ENCODE assay signal across 20 mouse cellular contexts in the genomic region with DNA sequence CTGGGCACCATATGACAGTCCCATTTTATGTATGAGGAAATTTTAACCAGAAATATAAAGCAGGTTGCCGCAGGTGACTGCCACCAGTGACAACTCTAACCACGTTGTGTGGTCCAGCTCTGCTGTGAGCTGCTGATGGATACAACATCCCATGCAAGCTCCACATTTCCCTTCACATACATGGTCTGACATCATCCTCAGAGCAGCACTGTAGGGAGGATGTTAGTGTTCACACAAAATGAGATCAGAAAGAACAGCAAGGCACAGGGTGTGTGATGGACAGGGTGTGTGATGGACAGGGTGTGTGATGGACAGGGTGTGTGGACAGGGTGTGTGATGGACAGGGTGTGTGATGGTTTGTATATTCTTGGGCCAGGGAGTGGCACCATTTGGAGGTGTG. TPM values are rescaled to one million over a fixed set of nuclear protein-coding genes. Genes with fewer than 3 reads are reported as not detected.
A peak's percentile ranks its signal among the peaks of the same experiment; 100 is the strongest.
DNase-seq lines count a peak whose midpoint lies in the region; ATAC-seq and TF ChIP-seq lines count a peak whose summit lies in the region.
"Had no signal": no experiment of that assay in that cellular context is flagged by ENCODE, and none has a peak within 500 bp of the region (broad histone marks: within the 10 kb centered on the region; RNA-seq: fewer than 3 reads in every experiment).

No protein-coding gene starts in this region.

- H3K36me3 ChIP-seq in limb, embryonic 11.5 days (ENCODE audit: control insufficient read depth, insufficient read depth, low read length) = no peaks in the 10 kb centered on the region
- no peaks in the 10 kb centered on the region for H3K36me3 ChIP-seq in limb, embryonic 10.5 days
- H3K36me3 ChIP-seq in stomach, embryonic 16.5 days (ENCODE audit: control insufficient read depth, insufficient read depth, low read length) = no peaks in the 10 kb centered on the region
- H3K36me3 ChIP-seq in forebrain, embryonic 12.5 days (replicated peaks) = no peaks in the 10 kb centered on the region
- H3K36me3 ChIP-seq: embryonic facial prominence, embryonic 10.5 days; embryonic facial prominence, embryonic 13.5 days; heart, embryonic 12.5 days; heart, embryonic 15.5 days; hindbrain, embryonic 10.5 days; hindbrain, embryonic 13.5 days; intestine, embryonic 15.5 days had no signal

- peak; percentile 44; the same call in 1 of the 2 replicates for ATAC-seq in limb, embryonic 11.5 days (ENCODE audit: insufficient number of reproducible peaks, low FRiP score, low TSS enrichment, low read depth)
- ATAC-seq in stomach, embryonic 16.5 days (ENCODE audit: insufficient read depth, low FRiP score) = peak; percentile 23; the same call in 1 of the 2 replicates
- ATAC-seq in monocyte, adult 5-6 weeks (replicated peaks; ENCODE audit: insufficient number of reproducible peaks, low FRiP score, low TSS enrichment, poor library complexity, severe bottlenecking) = no peak
- ATAC-seq in forebrain, embryonic 12.5 days (ENCODE audit: low FRiP score) = no peak
- ATAC-seq: forebrain, embryonic 13.5 days; intestine, embryonic 15.5 days had no signal

- H3K27ac ChIP-seq in limb, embryonic 11.5 days (replicated peaks; ENCODE audit: low read depth, low read length) = no peak overlapping the region
- no peak overlapping the region for H3K27ac ChIP-seq in limb, embryonic 10.5 days
- H3K27ac ChIP-seq in bone marrow macrophage, adult 2 months (ENCODE audit: insufficient read depth, low read depth, low read length) = peak overlapping the region; percentile 92
- H3K27ac ChIP-seq in stomach, embryonic 16.5 days (ENCODE audit: low read length) = no peak overlapping the region
- H3K27ac ChIP-seq in forebrain, embryonic 12.5 days = no peak overlapping the region
- H3K27ac ChIP-seq: embryonic facial prominence, embryonic 10.5 days; embryonic facial prominence, embryonic 13.5 days; forebrain, embryonic 13.5 days; hindbrain, embryonic 10.5 days; hindbrain, embryonic 13.5 days; intestine, embryonic 15.5 days had no signal

- H3K9ac ChIP-seq in limb, embryonic 11.5 days (ENCODE audit: low read length) = no peak overlapping the region
- H3K9ac ChIP-seq in stomach, embryonic 16.5 days (ENCODE audit: low read length) = no peak overlapping the region
- H3K9ac ChIP-seq in forebrain, embryonic 12.5 days = no peak overlapping the region
- H3K9ac ChIP-seq: embryonic facial prominence, embryonic 13.5 days; forebrain, embryonic 13.5 days; forebrain, postnatal 0 days; heart, embryonic 12.5 days; heart, embryonic 15.5 days; hindbrain, embryonic 13.5 days; intestine, embryonic 15.5 days had no signal

- no peak for DNase-seq in limb, embryonic 11.5 days (ENCODE audit: low spot score)
- no peak for DNase-seq in limb, embryonic 10.5 days (ENCODE audit: low spot score)
- DNase-seq in urinary bladder, postnatal 14 days (ENCODE audit: low spot score) = no peak
- DNase-seq: embryo, embryonic 11 days had no signal

- 84% methylated on average over 2 of the region's 2 CpGs for WGBS in limb, embryonic 11.5 days
- WGBS in limb, embryonic 10.5 days = 89% methylated on average over 2 of the region's 2 CpGs
- 83% methylated on average over 2 of the region's 2 CpGs for WGBS in stomach, embryonic 16.5 days
- 80% methylated on average over 2 of the region's 2 CpGs for WGBS in forebrain, embryonic 12.5 days

- no peak for TF ChIP-seq CTCF in bone marrow macrophage, adult 2 months (IDR thresholded peaks at IDR 0.05; ENCODE audit: low read depth, low read length)

- no peaks in the 10 kb centered on the region for H3K9me3 ChIP-seq in limb, embryonic 11.5 days (ENCODE audit: control insufficient read depth, low read length)
- H3K9me3 ChIP-seq in limb, embryonic 10.5 days (replicated peaks) = no peaks in the 10 kb centered on the region
- no peaks in the 10 kb centered on the region for H3K9me3 ChIP-seq in stomach, embryonic 16.5 days (replicated peaks; ENCODE audit: control insufficient read depth, low read length)
- no peaks in the 10 kb centered on the region for H3K9me3 ChIP-seq in forebrain, embryonic 12.5 days
- H3K9me3 ChIP-seq: embryonic facial prominence, embryonic 10.5 days; embryonic facial prominence, embryonic 13.5 days; forebrain, embryonic 13.5 days; heart, embryonic 12.5 days; heart, embryonic 15.5 days; hindbrain, embryonic 10.5 days; hindbrain, embryonic 13.5 days; intestine, embryonic 15.5 days had no signal

- no peaks in the 10 kb centered on the region for H3K27me3 ChIP-seq in limb, embryonic 11.5 days (ENCODE audit: control insufficient read depth, insufficient read depth, low read length)
- H3K27me3 ChIP-seq in limb, embryonic 10.5 days (ENCODE audit: low read depth, poor library complexity, severe bottlenecking) = no peaks in the 10 kb centered on the region
- H3K27me3 ChIP-seq in stomach, embryonic 16.5 days (ENCODE audit: control insufficient read depth, insufficient read depth, low read length) = no peaks in the 10 kb centered on the region
- no peaks in the 10 kb centered on the region for H3K27me3 ChIP-seq in forebrain, embryonic 12.5 days
- H3K27me3 ChIP-seq: embryonic facial prominence, embryonic 13.5 days; forebrain, embryonic 13.5 days; heart, embryonic 12.5 days; heart, embryonic 15.5 days; hindbrain, embryonic 13.5 days; intestine, embryonic 15.5 days; Patski had no signal

- no peak overlapping the region for H3K4me3 ChIP-seq in limb, embryonic 11.5 days (ENCODE audit: low read depth, low read length)
- no peak overlapping the region for H3K4me3 ChIP-seq in limb, embryonic 10.5 days
- H3K4me3 ChIP-seq in bone marrow macrophage, adult 2 months (ENCODE audit: insufficient read depth, low read length) = no peak overlapping the region
- H3K4me3 ChIP-seq in stomach, embryonic 16.5 days (replicated peaks; ENCODE audit: low read length) = no peak overlapping the region
- no peak overlapping the region for H3K4me3 ChIP-seq in forebrain, embryonic 12.5 days (replicated peaks)
- H3K4me3 ChIP-seq: embryonic facial prominence, embryonic 10.5 days; embryonic facial prominence, embryonic 13.5 days; erythroblast, embryonic 14.5 days; forebrain, embryonic 13.5 days; gastrocnemius, adult 2 months; heart, embryonic 12.5 days; heart, embryonic 15.5 days; hindbrain, embryonic 10.5 days; hindbrain, embryonic 13.5 days; intestine, embryonic 15.5 days had no signal

- no peak overlapping the region for H3K4me2 ChIP-seq in limb, embryonic 11.5 days (ENCODE audit: low read depth, severe bottlenecking)
- no peak overlapping the region for H3K4me2 ChIP-seq in stomach, embryonic 16.5 days (ENCODE audit: low read depth, low read length)
- no peak overlapping the region for H3K4me2 ChIP-seq in forebrain, embryonic 12.5 days
- H3K4me2 ChIP-seq: embryonic facial prominence, embryonic 13.5 days; forebrain, embryonic 13.5 days; heart, embryonic 12.5 days; heart, embryonic 15.5 days; hindbrain, embryonic 13.5 days; intestine, embryonic 15.5 days had no signal

- H3K4me1 ChIP-seq in limb, embryonic 11.5 days (ENCODE audit: control insufficient read depth, insufficient read depth, low read length) = no peaks in the 10 kb centered on the region
- H3K4me1 ChIP-seq in limb, embryonic 10.5 days = peaks cover 5% of the 10 kb centered on the region; the same call in 1 of the 2 replicates
- H3K4me1 ChIP-seq in bone marrow macrophage, adult 2 months (ENCODE audit: control insufficient read depth, insufficient read depth, low read length) = peaks cover 40% of the 10 kb centered on the region
- no peaks in the 10 kb centered on the region for H3K4me1 ChIP-seq in stomach, embryonic 16.5 days (ENCODE audit: control insufficient read depth, insufficient read depth, low read length)
- H3K4me1 ChIP-seq in forebrain, embryonic 12.5 days = no peaks in the 10 kb centered on the region
- H3K4me1 ChIP-seq: forebrain, embryonic 13.5 days; hindbrain, embryonic 10.5 days; hindbrain, embryonic 13.5 days had no signal

- no peak for TF ChIP-seq POLR2A in bone marrow macrophage, adult 2 months (IDR thresholded peaks at IDR 0.05; ENCODE audit: borderline replicate concordance, low read depth, low read length)

RNA-seq across cellular contexts. Expression of a gene that starts 24.9 kb away (rescaled TPM):
- polyA plus RNA-seq in limb, embryonic 11.5 days (2014; fragmentation: Nextera tagmentation; extraction: Ambion mirVana) = 60.1 and 65.9 TPM in 2 replicates
- polyA plus RNA-seq in limb, embryonic 10.5 days (2016; fragmentation: Nextera tagmentation; extraction: Ambion mirVana) = 50.3 and 53.7 TPM in 2 replicates
- polyA plus RNA-seq in bone marrow macrophage, adult 2 months (2012; ENCODE audit: insufficient read depth, insufficient read length, missing spikeins) = 43.9 and 46.5 TPM in 2 replicates
- polyA plus RNA-seq in stomach, embryonic 16.5 days (2015; fragmentation: Nextera tagmentation; extraction: Ambion mirVana) = 86.0 and 91.3 TPM in 2 replicates
- 1.9 to 4.4 TPM (median 2.5 TPM) in 3 replicates for total RNA-seq in monocyte, adult 5-6 weeks (2017)
- 50.9 and 61.3 TPM in 2 replicates for polyA plus RNA-seq in forebrain, embryonic 12.5 days (2016; fragmentation: Nextera tagmentation; extraction: Ambion mirVana)

RNA-seq across cellular contexts. Expression of a gene that starts 32.7 kb away (rescaled TPM):
- 26.8 and 28.4 TPM in 2 replicates for polyA plus RNA-seq in limb, embryonic 11.5 days (2014; fragmentation: Nextera tagmentation; extraction: Ambion mirVana)
- polyA plus RNA-seq in limb, embryonic 10.5 days (2016; fragmentation: Nextera tagmentation; extraction: Ambion mirVana) = 25.6 and 27.0 TPM in 2 replicates
- polyA plus RNA-seq in bone marrow macrophage, adult 2 months (2012; ENCODE audit: insufficient read depth, insufficient read length, missing spikeins) = 35.0 and 37.6 TPM in 2 replicates
- 18.2 and 18.3 TPM in 2 replicates for polyA plus RNA-seq in stomach, embryonic 16.5 days (2015; fragmentation: Nextera tagmentation; extraction: Ambion mirVana)
- 5.8 to 12.5 TPM (median 10.7 TPM) in 3 replicates for total RNA-seq in monocyte, adult 5-6 weeks (2017)
- 36.8 and 39.3 TPM in 2 replicates for polyA plus RNA-seq in forebrain, embryonic 12.5 days (2016; fragmentation: Nextera tagmentation; extraction: Ambion mirVana)

Comparison
In these comparisons a context has a peak if more than half of its experiments do, and no peak if none do; other contexts are left out.
1. ATAC-seq: peak in limb, embryonic 11.5 days (single experiment) and stomach, embryonic 16.5 days (single experiment); none in monocyte, adult 5-6 weeks (single experiment) and forebrain, embryonic 12.5 days (single experiment).